Mouse (Mus musculus): ENCODE data around the gene Bbs12. TPM values are rescaled to one million over a fixed set of nuclear protein-coding genes. Genes with fewer than 3 reads are reported as not detected.

The Bbs12 gene
- polyA plus RNA-seq, 1 experiment from 2014 or later: 7.7 TPM

GRCm38 (mm10) chr3:37291929-37292328 lies 20.4 kb upstream of the Bbs12 start:
- WGBS: 87% methylated on average over 2 of the region's 2 CpGs
- H3K4me3 ChIP-seq: no peak overlapping the region
- no peak overlapping the region for H3K9ac ChIP-seq
- no peaks in the 10 kb centered on the region for H3K36me3 ChIP-seq
- H3K4me1 ChIP-seq: no peaks in the 10 kb centered on the region; the same call in 1 of the 2 replicates
- H3K9me3 ChIP-seq: no peaks in the 10 kb centered on the region
- no peaks in the 10 kb centered on the region for H3K27me3 ChIP-seq
- no peak overlapping the region for H3K27ac ChIP-seq
- H3K4me2 ChIP-seq: no peak overlapping the region
- ATAC-seq (ENCODE audit: borderline replicate concordance, extremely low read depth, low FRiP score, low TSS enrichment): no peak

GRCm38 (mm10) chr3:37292654-37293053 lies 19.7 kb upstream of the Bbs12 start:
- no peak overlapping the region for H3K27ac ChIP-seq
- no peak overlapping the region for H3K4me3 ChIP-seq
- WGBS: 38% methylated on average over 2 of the region's 2 CpGs
- no peak for ATAC-seq (ENCODE audit: borderline replicate concordance, extremely low read depth, low FRiP score, low TSS enrichment)
- no peak overlapping the region for H3K4me2 ChIP-seq
- no peaks in the 10 kb centered on the region; the same call in 1 of the 2 replicates for H3K4me1 ChIP-seq
- no peaks in the 10 kb centered on the region for H3K27me3 ChIP-seq
- H3K9ac ChIP-seq: no peak overlapping the region
- H3K9me3 ChIP-seq: no peaks in the 10 kb centered on the region
- no peaks in the 10 kb centered on the region for H3K36me3 ChIP-seq

- H3K4me2 ChIP-seq: no peak overlapping the region
- ATAC-seq (ENCODE audit: borderline replicate concordance, extremely low read depth, low FRiP score, low TSS enrichment): no peak
- no peaks in the 10 kb centered on the region for H3K9me3 ChIP-seq
- H3K4me1 ChIP-seq: peaks cover 6% of the 10 kb centered on the region
- H3K36me3 ChIP-seq: no peaks in the 10 kb centered on the region
- no peak overlapping the region for H3K4me3 ChIP-seq
- no peak overlapping the region for H3K9ac ChIP-seq
- 67% methylated on average over 3 of the region's 3 CpGs for WGBS
- H3K27me3 ChIP-seq: no peaks in the 10 kb centered on the region
- no peak overlapping the region for H3K27ac ChIP-seq
Observed at GRCm38 (mm10) chr3:37299470-37299869, 12.9 kb upstream of the Bbs12 start.

- no peak for ATAC-seq (ENCODE audit: borderline replicate concordance, extremely low read depth, low FRiP score, low TSS enrichment)
- no peak overlapping the region for H3K9ac ChIP-seq
- 34% methylated on average over 12 of the region's 12 CpGs for WGBS
- H3K9me3 ChIP-seq: no peaks in the 10 kb centered on the region
- H3K27me3 ChIP-seq: no peaks in the 10 kb centered on the region
- H3K27ac ChIP-seq: no peak overlapping the region
- peaks cover 6% of the 10 kb centered on the region for H3K4me1 ChIP-seq
- H3K4me3 ChIP-seq: no peak overlapping the region
- H3K36me3 ChIP-seq: no peaks in the 10 kb centered on the region
- no peak overlapping the region for H3K4me2 ChIP-seq
Observed at GRCm38 (mm10) chr3:37302685-37303084, 9.7 kb upstream of the Bbs12 start.

DNA sequence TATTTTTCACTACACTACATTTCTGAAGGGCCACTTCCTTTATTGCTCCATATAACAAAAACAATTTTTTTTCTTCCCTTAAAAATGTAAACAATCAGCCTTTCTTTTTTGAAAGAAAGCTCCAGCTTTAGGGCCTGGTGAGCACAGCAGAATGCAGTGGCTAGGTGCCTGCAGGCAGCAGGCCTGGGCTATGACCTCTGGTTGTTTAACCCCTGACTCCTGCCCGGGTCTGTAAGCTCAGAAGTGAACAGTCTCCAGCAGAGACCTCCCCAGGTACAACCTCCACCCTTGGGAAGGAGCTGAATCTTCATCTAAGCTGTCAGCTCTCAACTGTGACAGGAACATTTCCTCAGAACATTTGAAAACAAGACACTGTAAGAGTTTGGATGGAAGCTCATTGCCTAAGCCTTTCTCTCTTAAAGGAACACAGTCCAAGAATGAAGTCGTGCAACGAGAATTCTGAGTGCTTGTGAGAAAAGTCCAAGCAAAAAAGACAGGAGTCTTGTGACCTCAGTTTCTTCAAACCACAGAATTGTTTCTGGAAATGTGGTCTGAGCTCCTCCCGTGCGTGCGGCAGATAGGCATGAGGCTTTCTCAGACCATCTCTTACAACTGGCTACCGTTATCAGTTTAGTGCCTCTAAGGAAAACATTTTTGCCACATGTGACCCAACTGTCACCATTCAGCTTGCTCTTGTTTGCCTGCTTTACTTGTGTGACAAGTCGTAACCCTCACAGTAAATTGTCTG lies 8.8 kb upstream of the Bbs12 start:
- no peak for ATAC-seq (ENCODE audit: borderline replicate concordance, extremely low read depth, low FRiP score, low TSS enrichment)
- H3K9ac ChIP-seq: no peak overlapping the region
- 47% methylated on average over 8 of the region's 8 CpGs for WGBS

DNA sequence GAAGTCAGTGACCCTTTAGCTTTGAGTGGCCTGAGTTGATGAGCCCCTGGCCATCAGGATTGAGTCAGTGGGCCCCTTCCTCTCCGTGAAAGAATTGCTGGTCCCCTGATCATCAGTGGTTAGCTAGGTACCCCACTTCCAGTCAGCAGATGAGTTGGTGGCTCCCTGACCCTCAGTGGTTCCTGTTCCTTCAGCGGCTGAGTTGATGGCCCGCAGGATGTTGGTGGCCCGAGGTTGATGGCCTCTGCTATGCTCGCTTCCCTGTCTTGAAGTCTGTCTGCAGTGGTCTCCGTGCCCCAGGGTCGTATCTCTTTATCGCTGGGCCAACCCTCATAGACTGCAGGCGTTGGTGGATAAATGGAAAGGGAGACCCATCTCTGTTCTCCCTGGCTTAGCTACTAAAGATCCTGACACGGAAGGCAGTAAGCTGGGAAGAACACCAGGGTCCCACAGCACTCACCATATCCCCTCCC lies 421 bp upstream of the Bbs12 start:
- H3K4me2 ChIP-seq: peak overlapping the region; percentile 85
- no peak overlapping the region for H3K27ac ChIP-seq
- H3K4me1 ChIP-seq: 0 out of 2 replicates have a peak, but pooled peaks cover 6% of the 10 kb centered on the region
- 1% methylated on average over 10 of the region's 10 CpGs for WGBS
- no peaks in the 10 kb centered on the region for H3K9me3 ChIP-seq
- peak overlapping the region; percentile 92 for H3K9ac ChIP-seq
- ATAC-seq (ENCODE audit: borderline replicate concordance, extremely low read depth, low FRiP score, low TSS enrichment): no peak; the same call in 1 of the 2 replicates
- no peaks in the 10 kb centered on the region for H3K27me3 ChIP-seq
- H3K36me3 ChIP-seq: no peaks in the 10 kb centered on the region
- H3K4me3 ChIP-seq: peak overlapping the region; percentile 87

More for the DNA sequence above, 8.8 kb upstream of the Bbs12 start:
- no peaks in the 10 kb centered on the region for H3K9me3 ChIP-seq
- no peaks in the 10 kb centered on the region for H3K27me3 ChIP-seq
- no peaks in the 10 kb centered on the region for H3K36me3 ChIP-seq
- H3K27ac ChIP-seq: peak overlapping the region; percentile 78
- H3K4me1 ChIP-seq: peaks cover 6% of the 10 kb centered on the region
- H3K4me3 ChIP-seq: no peak overlapping the region
- H3K4me2 ChIP-seq: no peak overlapping the region

DNA sequence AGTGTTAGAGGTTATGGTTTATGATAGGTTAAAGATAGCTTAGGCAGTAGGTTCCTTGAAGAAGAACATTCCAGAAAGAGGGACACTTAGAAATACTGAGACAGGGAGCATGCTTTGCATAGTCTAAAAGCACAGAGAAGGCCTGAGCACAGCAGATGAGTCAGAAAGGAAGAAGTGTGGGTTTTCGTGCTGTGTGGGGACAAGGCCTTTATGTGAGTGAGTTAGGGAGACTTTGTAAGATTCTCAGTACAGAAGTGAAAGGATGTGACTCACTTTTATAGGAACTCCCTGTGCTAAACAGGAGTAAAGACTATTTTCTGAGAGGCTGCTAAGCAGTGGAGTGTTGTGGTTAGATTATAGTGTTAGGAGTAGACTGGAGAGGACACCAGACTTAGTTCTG lies 1.0 kb downstream of the Bbs12 start:
- 30% methylated on average over 1 of the region's 1 CpGs for WGBS
- peak overlapping the region; percentile 92 for H3K9ac ChIP-seq
- no peaks in the 10 kb centered on the region for H3K27me3 ChIP-seq

GRCm38 (mm10) chr3:37316233-37316632 lies 3.9 kb downstream of the Bbs12 start:
- H3K9ac ChIP-seq: no peak overlapping the region
- no peak overlapping the region for H3K27ac ChIP-seq
- H3K27me3 ChIP-seq: no peaks in the 10 kb centered on the region
- WGBS: 93% methylated on average over 1 of the region's 1 CpGs
- H3K4me2 ChIP-seq: no peak overlapping the region
- 0 out of 2 replicates have a peak, but pooled peaks cover 6% of the 10 kb centered on the region for H3K4me1 ChIP-seq
- H3K4me3 ChIP-seq: no peak overlapping the region
- peaks cover 18% of the 10 kb centered on the region; the same call in 1 of the 2 replicates for H3K36me3 ChIP-seq
- ATAC-seq (ENCODE audit: borderline replicate concordance, extremely low read depth, low FRiP score, low TSS enrichment): no peak
- H3K9me3 ChIP-seq: no peaks in the 10 kb centered on the region

More for the DNA sequence above, 1.0 kb downstream of the Bbs12 start:
- no peaks in the 10 kb centered on the region for H3K9me3 ChIP-seq
- H3K36me3 ChIP-seq: no peaks in the 10 kb centered on the region
- no peak for ATAC-seq (ENCODE audit: borderline replicate concordance, extremely low read depth, low FRiP score, low TSS enrichment)
- H3K4me1 ChIP-seq: 0 out of 2 replicates have a peak, but pooled peaks cover 6% of the 10 kb centered on the region
- H3K27ac ChIP-seq: no peak overlapping the region
- peak overlapping the region; percentile 85 for H3K4me2 ChIP-seq
- peak overlapping the region; percentile 87 for H3K4me3 ChIP-seq

DNA sequence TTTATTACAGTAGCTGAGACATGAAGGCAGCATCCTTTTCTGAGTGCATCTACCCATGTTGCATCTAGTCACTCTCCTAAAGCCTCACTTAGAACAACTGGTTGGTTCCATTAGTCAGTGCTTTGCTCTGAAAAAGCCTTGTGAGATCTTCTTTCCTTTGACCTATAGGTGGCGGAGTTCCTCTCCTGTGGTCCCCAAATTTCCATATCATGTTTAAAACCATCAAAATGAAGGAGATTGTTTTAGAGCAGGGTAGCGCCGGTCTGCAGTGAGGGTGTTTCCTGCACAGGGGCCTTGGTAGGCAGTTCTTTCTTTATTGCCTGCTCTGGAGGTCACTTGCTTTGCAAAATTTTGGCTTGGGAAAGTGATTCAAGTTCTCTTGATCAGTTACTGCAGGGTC lies 12.0 kb downstream of the Bbs12 start:
- 45% methylated on average over 3 of the region's 3 CpGs for WGBS
- ATAC-seq (ENCODE audit: borderline replicate concordance, extremely low read depth, low FRiP score, low TSS enrichment): no peak

DNA sequence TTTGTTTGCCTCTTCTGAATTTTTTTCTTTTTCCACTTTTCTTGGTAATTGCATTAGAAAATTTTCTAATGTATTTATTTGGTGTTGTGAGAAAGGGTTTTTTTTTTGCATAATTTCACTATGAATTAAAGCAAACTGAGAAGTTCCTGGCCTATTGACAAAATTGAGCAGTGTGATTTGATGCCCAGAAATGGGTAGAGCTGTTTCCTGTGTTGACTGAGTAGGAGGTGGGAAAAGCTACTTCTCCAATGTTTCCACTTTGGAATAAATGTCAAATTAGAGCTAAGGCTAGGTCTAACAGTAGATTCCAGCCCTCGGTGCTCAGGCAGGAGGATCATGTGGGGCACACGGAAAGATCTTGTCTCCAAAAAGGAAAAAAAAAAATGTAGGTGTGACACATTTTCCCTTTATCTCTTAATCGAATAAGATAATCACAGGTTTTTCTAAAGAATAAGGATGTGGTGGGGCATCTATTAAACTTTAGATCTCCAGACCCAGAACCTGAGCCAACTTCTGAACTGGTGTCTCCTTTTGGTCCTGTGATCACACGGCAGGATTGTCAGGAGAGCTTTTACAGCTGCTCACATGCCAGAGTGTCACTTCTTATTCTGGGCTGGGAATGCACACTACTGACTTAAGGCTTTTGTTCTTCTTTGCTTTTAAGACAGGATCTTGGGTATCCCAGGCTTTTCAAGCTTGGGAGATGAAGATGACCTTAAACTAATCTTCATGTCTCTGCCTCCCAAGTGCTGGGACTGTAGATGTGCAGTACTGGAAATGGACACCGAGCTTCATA lies 13.2 kb downstream of the Bbs12 start:
- no peak for ATAC-seq (ENCODE audit: borderline replicate concordance, extremely low read depth, low FRiP score, low TSS enrichment)
- no peak overlapping the region for H3K9ac ChIP-seq
- peak overlapping the region; percentile 41; the same call in 1 of the 2 replicates for H3K27ac ChIP-seq
- peaks cover 4% of the 10 kb centered on the region; the same call in 1 of the 2 replicates for H3K36me3 ChIP-seq
- peaks cover 12% of the 10 kb centered on the region; the same call in 1 of the 2 replicates for H3K4me1 ChIP-seq
- H3K27me3 ChIP-seq: no peaks in the 10 kb centered on the region
- H3K4me2 ChIP-seq: no peak overlapping the region
- WGBS: 65% methylated on average over 5 of the region's 5 CpGs
- no peaks in the 10 kb centered on the region for H3K9me3 ChIP-seq
- no peak overlapping the region for H3K4me3 ChIP-seq

More for the DNA sequence above, 12.0 kb downstream of the Bbs12 start:
- H3K27ac ChIP-seq: no peak overlapping the region
- 0 out of 2 replicates have a peak, but pooled peaks cover 9% of the 10 kb centered on the region for H3K4me1 ChIP-seq
- no peak overlapping the region for H3K4me3 ChIP-seq
- H3K27me3 ChIP-seq: no peaks in the 10 kb centered on the region
- H3K36me3 ChIP-seq: peaks cover 16% of the 10 kb centered on the region; the same call in 1 of the 2 replicates
- no peak overlapping the region for H3K9ac ChIP-seq
- H3K9me3 ChIP-seq: no peaks in the 10 kb centered on the region
- H3K4me2 ChIP-seq: no peak overlapping the region

- Histone ChIP-seq H3K9me3 (no peaks in the 10 kb centered on the region), H3K4me3 (no peak overlapping the region), H3K4me1 (peaks cover 12% of the 10 kb centered on the region; the same call in 1 of the 2 replicates), H3K9ac (no peak overlapping the region), H3K4me2 (no peak overlapping the region), H3K27ac (no peak overlapping the region), H3K36me3 (no peaks in the 10 kb centered on the region), H3K27me3 (no peaks in the 10 kb centered on the region)
- WGBS: 85% methylated on average over 3 of the region's 3 CpGs
- ATAC-seq (ENCODE audit: borderline replicate concordance, extremely low read depth, low FRiP score, low TSS enrichment): no peak
Observed at GRCm38 (mm10) chr3:37326627-37327026, 14.3 kb downstream of the Bbs12 start.

All from lung, embryonic 15.5 days (tissue).